Mouse (Mus musculus) spleen, adult 2 months (tissue): ENCODE results near the gene Ccdc30. TPM values are rescaled to one million over a fixed set of nuclear protein-coding genes. Genes with fewer than 3 reads are reported as not detected.
"Not testable (repeated sequence)": the region's sequence is repeated elsewhere in the genome, so short reads cannot be mapped to it uniquely, and the experiment has no call there.

ENCODE experiments used
- DNase-seq, 2 experiments: peaks; one replicate each; pipeline versions ENCODE4 v3.0.0 to v3.0.0-alpha.2; 2012 to 2021; ENCODE audit warnings: low spot score in 2 of 2, low read depth in 1 of 2
- H3K27ac ChIP-seq: fragments of 200-500 bp; 2 replicates; pipeline ENCODE4 v1.5.1; 2012; ENCODE audit warnings: low read length, inconsistent platforms; ENCODE audit not compliant: insufficient read depth
- H3K27me3 ChIP-seq: fragments of 200-500 bp; 2 replicates; pipeline ENCODE4 v1.6.1; 2012; ENCODE audit warnings: mild to moderate bottlenecking, moderate library complexity, low read length, inconsistent platforms; ENCODE audit not compliant: control insufficient read depth, insufficient read depth
- H3K36me3 ChIP-seq: fragments of 200-500 bp; 2 replicates; pipeline ENCODE4 v1.6.1; 2012; ENCODE audit warnings: mild to moderate bottlenecking, low read length, inconsistent platforms; ENCODE audit not compliant: control insufficient read depth, insufficient read depth
- H3K4me1 ChIP-seq: fragments of 200-500 bp; 2 replicates; pipeline ENCODE4 v1.6.1; 2011; ENCODE audit warnings: inconsistent platforms; ENCODE audit not compliant: control insufficient read depth, insufficient read depth, insufficient read length
- H3K4me3 ChIP-seq: fragments of 200-500 bp; 2 replicates; pipeline ENCODE4 v1.5.1; 2011; ENCODE audit warnings: mild to moderate bottlenecking, inconsistent platforms; ENCODE audit not compliant: insufficient read depth, insufficient read length; ENCODE audit errors: extremely low read depth
- CTCF ChIP-seq: fragments of 200-500 bp; IDR thresholded peaks from 2 replicates; pipeline ENCODE4 v1.5.1; 2011; ENCODE audit warnings: mild to moderate bottlenecking, inconsistent platforms; ENCODE audit not compliant: insufficient read depth, insufficient read length, insufficient replicate concordance; ENCODE audit errors: extremely low read depth
- POLR2A ChIP-seq: fragments of 200-500 bp; IDR thresholded peaks from 2 replicates; pipeline ENCODE4 v1.6.1; 2011; ENCODE audit warnings: low read depth, low read length, inconsistent platforms
- WGBS: fragments of 180-500 bp; shearing (Covaris S2); methylation state at CpG from one replicate; pipeline ENCODE4 v1.1.7; 2018; 5-methylcytosine and 5-hydroxymethylcytosine counted together
- polyA plus RNA-seq: library from polyadenylated mRNA; depleted of rRNA; stranded (reverse); fragments of >200 nt; gene quantifications from 2 replicates; pipeline ENCODE4 v1.2.3, GENCODE M21; 2012

Gene Ccdc30
- polyA plus RNA-seq, 1 experiment = 0.20 TPM

GRCm38 (mm10) chr4:119294415-119295133, 120.7 kb downstream of the Ccdc30 start, which contains the start of gene Ybx1:
Ybx1 (minus strand) TSS chr4:119294604.
- no peaks in the 10 kb centered on the region for H3K27me3 ChIP-seq
- TF ChIP-seq CTCF (no peak), POLR2A (peak; percentile 55; the same call in 1 of the 2 replicates)
- H3K4me3 ChIP-seq = peak within 1 kb of the TSS; percentile 94
- H3K36me3 ChIP-seq = no peaks in the 10 kb centered on the region; the same call in 1 of the 2 replicates
- DNase-seq = peak; percentile 95 to 99
- H3K27ac ChIP-seq = peak within 1 kb of the TSS; percentile 92
- WGBS = under 1% methylated on average over 61 of the region's 61 CpGs
- peaks cover 6% of the 10 kb centered on the region; the same call in 1 of the 2 replicates for H3K4me1 ChIP-seq

GRCm38 (mm10) chr4:119293574-119294258, 121.6 kb downstream of the Ccdc30 start:
- TF ChIP-seq POLR2A (no peak), CTCF (no peak)
- under 1% methylated on average over 55 of the region's 80 CpGs for WGBS
- H3K4me1 ChIP-seq = peaks cover 6% of the 10 kb centered on the region; the same call in 1 of the 2 replicates
- no peaks in the 10 kb centered on the region; the same call in 1 of the 2 replicates for H3K36me3 ChIP-seq
- H3K4me3 ChIP-seq = peak overlapping the region; percentile 69
- peak in 1 of 2 experiments; percentile 26 for DNase-seq
- no peaks in the 10 kb centered on the region for H3K27me3 ChIP-seq
- peak overlapping the region; percentile 49 for H3K27ac ChIP-seq

GRCm38 (mm10) chr4:119292771-119293573, 122.3 kb downstream of the Ccdc30 start:
- WGBS = under 1% methylated on average over 24 of the region's 24 CpGs
- DNase-seq = peak in 1 of 2 experiments; percentile 18

GRCm38 (mm10) chr4:119291921-119292320, 123.4 kb downstream of the Ccdc30 start:
- Histone ChIP-seq H3K4me1 (peaks cover 6% of the 10 kb centered on the region; the same call in 1 of the 2 replicates), H3K27me3 (no peaks in the 10 kb centered on the region), H3K36me3 (peaks cover 3% of the 10 kb centered on the region; the same call in 1 of the 2 replicates), H3K4me3 (no peak overlapping the region), H3K27ac (no peak overlapping the region)
- no peak for DNase-seq
- WGBS = 87% methylated on average over 1 of the region's 1 CpGs
- TF ChIP-seq CTCF = no peak
- no peak for TF ChIP-seq POLR2A

More at GRCm38 (mm10) chr4:119292771-119293573, 122.3 kb downstream of the Ccdc30 start:
- H3K27me3 ChIP-seq = no peaks in the 10 kb centered on the region
- peak overlapping the region; percentile 17 for H3K27ac ChIP-seq
- TF ChIP-seq CTCF (no peak), POLR2A (no peak)
- H3K4me1 ChIP-seq = peaks cover 6% of the 10 kb centered on the region; the same call in 1 of the 2 replicates
- H3K36me3 ChIP-seq = peaks cover under 1% of the 10 kb centered on the region; the same call in 1 of the 2 replicates
- peak overlapping the region; percentile 69 for H3K4me3 ChIP-seq

GRCm38 (mm10) chr4:119285336-119285735, 130.0 kb downstream of the Ccdc30 start:
- 39% methylated on average over 2 of the region's 2 CpGs for WGBS
- DNase-seq = no peak
- Histone ChIP-seq H3K27me3 (no peaks in the 10 kb centered on the region), H3K4me3 (no peak overlapping the region), H3K4me1 (no peaks in the 10 kb centered on the region; the same call in 1 of the 2 replicates), H3K36me3 (peaks cover 30% of the 10 kb centered on the region), H3K27ac (no peak overlapping the region)
- TF ChIP-seq POLR2A (no peak), CTCF (no peak)

GRCm38 (mm10) chr4:119284861-119285260, 130.5 kb downstream of the Ccdc30 start:
- no peak for DNase-seq
- Histone ChIP-seq H3K36me3 (peaks cover 32% of the 10 kb centered on the region), H3K27me3 (no peaks in the 10 kb centered on the region), H3K4me3 (no peak overlapping the region), H3K4me1 (no peaks in the 10 kb centered on the region; the same call in 1 of the 2 replicates), H3K27ac (no peak overlapping the region)
- 92% methylated on average over 1 of the region's 1 CpGs for WGBS
- TF ChIP-seq POLR2A (no peak), CTCF (no peak)

- DNase-seq, H3K4me3 ChIP-seq: not testable (repeated sequence)
- 91% methylated on average over 15 of the region's 15 CpGs for WGBS
Observed at GRCm38 (mm10) chr4:119278784-119279183, 136.5 kb downstream of the Ccdc30 start.

More at GRCm38 (mm10) chr4:119278784-119279183, 136.5 kb downstream of the Ccdc30 start:
- not testable (repeated sequence) for H3K27ac ChIP-seq, H3K27me3 ChIP-seq, H3K4me1 ChIP-seq
- peaks cover 51% of the 10 kb centered on the region for H3K36me3 ChIP-seq
